Mouse (Mus musculus) CH12F3 (cell line): Measurements from ENCODE around the gene Rbp4.

Experiments
- in situ Hi-C: fragments of 300-500 bp; cut with MboI; formaldehyde crosslinking; loops from 2 replicates; pipeline ENCODE4 v1.14.3; 2020; ENCODE audit warnings: low sequenced_read_pairs

Gene Rbp4

DNA sequence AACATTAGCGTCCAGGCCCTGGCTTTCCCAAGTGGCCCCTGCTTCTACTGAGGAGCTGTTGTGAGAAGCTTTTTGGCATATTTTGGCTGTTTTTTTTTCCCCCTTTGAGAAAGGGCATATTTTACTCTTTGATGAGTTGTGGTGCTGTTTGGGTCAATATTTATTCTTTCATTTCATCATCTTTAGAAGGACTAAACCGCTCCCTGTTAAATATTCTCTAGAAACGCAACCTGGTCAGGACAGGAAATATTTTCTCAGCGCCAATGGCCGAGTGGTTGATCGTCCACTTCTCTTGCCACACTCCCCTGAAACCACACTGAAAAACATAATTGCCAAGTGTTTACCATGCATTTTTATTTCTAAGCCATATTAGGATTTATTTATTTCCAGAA is at the start of gene Rbp4:
Gene Rbp4 (minus strand): TSS at position 63 of the 392 bp plus-strand sequence.
- in situ Hi-C loops = no loop called here

DNA sequence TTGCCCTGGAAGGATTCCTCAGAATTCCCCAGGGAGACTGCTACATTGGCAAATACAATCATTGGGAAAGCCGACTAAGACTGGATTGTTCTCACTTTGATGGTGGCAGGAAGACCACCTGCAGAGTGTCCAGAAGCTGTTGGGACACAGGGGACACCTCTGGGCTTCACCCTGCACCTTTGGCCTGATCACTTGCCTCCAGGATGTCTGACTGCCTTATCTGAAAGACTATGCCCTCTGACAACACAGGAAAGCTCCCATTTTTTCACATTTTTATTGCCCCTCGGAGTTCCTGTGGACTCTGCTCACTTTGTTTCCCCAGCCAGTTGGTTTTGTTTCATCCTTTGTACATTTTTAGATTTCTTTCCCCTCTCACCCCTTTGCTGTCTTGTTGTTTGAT is 39.6 kb upstream of the Rbp4 start:
- in situ Hi-C loops = no loop called here

DNA sequence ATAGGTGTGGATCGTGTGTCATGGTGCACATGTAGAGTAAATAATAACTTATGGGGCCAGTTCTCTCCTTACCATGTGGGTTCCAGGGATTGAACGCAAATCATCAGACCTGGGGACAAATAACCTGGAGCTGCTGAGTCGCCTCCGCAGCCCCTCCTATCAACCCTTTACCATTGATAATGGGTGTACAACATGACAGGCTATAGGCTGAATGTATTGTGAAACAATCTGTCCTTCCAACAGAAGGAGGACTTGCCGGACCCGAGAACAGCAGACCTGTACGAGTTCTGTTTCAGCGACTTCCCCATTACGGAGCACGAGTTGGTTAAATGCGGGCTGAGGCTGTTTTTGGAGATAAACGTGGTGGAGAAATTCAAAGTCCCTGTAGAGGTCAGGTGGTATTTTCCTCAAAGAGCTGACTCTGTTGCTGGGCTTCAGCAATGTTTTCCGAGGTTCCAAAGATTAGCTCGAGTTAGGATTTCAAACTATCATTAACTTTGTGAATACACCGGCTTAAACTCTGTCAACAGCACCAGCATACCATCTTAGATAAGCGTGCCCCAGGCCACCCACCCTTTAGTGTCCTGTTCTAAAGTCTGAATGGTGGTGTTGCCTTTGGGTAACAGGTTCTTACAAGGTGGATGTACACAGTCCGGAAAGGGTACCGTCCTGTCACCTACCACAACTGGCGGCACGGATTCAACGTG is 36.7 kb upstream of the Rbp4 start:
- in situ Hi-C loops = no loop called here

DNA sequence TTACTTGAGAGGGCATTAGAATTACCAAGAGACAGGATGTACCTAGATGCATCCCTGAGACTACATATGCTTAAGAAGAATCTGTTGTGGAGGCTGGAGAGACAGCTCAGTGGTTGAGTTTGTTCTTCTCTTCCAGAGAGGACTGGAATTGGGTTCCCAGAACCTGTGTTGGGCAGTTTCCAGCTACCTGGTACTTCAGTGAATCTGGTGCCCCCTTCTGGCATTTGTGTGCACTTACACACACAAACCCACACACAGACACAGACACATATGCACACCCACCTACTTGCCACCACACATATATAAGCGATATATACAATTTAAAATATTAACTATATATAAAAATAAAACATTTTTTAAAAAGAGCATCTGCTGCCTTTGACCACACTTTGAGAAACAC is 31.2 kb upstream of the Rbp4 start:
- in situ Hi-C loops = no loop called here

DNA sequence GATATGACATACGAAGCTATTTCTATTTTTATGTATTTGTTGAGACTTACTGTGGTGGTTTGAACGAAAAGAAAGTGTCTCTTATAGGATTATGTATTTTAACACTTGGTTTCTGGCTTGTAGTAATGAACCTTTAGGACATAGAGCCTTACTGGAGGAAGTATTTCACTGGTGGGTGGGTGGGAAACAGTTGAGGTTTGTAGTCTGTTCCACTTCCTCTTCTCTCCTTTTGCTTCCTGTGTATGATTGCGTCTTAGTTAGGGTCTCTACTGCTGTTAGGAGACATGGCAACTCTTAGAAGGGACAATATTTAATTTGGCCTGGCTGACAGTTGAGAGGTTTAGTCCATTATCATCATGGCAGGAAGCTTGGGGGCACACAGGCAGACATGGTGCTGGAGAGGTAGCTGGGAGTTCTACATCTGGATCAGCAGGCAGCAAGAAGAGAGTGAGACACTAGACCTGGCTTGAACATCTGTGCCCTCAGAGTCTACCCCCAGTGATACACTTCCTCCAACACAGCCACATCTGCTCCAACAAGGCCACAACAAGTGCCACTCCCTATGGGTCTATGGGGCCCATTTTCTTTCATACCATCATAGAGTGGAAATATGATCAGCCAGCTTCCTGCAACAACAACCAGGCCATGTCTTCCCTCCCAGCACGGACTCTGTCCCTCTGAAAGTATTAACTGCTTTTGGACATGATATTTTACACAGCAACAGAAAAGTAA is 18.6 kb upstream of the Rbp4 start:
- in situ Hi-C loops = no loop called here

DNA sequence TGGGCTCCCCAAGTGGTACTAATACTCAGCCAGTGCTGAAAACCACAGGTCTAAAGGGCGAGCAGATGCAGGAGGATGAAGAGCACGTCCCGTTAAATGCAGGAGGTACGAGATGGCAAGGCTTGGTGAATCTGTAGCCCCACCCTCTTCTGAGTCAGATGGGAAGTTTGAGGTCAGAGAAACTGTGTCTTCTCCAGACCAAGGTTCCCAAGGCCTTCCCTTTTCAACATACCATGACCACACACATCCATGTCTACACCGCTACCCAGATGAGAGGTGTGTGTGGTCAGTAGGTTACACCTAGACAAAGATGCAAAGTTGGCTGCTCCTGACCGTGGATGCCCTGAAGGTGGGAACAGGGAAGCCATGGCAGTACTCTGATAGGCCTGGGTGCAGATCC is 9.7 kb upstream of the Rbp4 start:
- in situ Hi-C loops = no loop called here

DNA sequence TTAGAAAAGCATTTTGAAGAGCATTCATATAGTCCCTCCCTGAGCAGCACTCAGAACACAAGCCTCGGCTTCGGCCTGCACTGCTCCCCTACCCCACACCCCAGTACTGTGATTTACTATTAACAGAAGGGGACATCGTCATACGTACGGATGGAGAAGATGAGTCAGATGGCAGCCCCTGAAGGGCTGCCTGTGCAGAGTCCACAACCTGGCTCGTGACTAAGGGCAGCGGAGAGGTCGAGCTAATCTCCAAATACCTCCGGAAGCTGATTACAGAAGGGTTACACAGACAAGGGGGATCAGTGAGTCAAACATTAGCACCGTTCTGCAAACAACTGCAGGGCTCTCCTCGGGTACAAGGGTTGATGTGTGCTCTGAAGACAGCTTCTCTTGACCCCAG is 8.9 kb upstream of the Rbp4 start:
- in situ Hi-C loops = no loop called here

DNA sequence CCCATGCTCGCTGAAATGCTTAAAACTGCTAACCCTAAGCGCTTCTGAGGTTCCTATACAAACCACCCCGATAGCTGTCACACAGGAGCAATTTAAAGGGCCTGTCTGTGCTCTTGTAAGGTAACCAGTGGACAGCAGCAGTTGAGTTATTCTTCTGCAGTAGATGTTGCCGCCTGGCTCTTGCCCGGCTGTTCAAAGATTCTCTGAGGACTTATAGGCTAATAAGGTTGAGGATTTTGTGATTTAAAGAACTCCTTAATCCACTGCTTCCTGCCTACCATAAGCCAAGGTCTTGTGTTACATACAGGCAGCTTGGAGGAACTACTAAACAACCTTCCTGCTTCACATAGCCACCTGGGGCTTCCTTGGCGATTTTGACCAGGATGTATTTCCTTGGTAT is 7.4 kb upstream of the Rbp4 start, which contains the start of gene Pde6c:
Gene Pde6c (plus strand): TSS at position 301 of the 400 bp plus-strand sequence.
- in situ Hi-C loops = no loop called here

DNA sequence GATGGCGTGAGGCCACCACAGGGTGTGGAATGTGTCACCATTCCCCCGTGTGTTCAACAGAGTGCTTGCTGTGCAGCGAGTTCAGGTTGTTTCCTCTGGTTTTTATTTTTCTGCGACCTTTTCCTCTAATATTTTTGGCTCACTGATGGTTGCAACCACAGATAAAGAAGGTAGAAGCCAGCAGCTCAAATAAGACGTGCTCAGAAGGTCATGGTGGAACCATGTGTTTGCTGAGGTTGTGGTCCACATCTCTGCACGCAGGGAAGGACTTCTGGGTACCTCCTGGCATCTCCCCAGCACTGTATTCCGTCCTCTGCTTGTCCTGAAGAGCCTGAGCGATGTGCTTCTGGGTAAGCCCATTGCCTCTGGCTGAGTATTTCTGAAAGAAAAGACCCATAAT is 1.6 kb upstream of the Rbp4 start:
- in situ Hi-C loops = no loop called here

DNA sequence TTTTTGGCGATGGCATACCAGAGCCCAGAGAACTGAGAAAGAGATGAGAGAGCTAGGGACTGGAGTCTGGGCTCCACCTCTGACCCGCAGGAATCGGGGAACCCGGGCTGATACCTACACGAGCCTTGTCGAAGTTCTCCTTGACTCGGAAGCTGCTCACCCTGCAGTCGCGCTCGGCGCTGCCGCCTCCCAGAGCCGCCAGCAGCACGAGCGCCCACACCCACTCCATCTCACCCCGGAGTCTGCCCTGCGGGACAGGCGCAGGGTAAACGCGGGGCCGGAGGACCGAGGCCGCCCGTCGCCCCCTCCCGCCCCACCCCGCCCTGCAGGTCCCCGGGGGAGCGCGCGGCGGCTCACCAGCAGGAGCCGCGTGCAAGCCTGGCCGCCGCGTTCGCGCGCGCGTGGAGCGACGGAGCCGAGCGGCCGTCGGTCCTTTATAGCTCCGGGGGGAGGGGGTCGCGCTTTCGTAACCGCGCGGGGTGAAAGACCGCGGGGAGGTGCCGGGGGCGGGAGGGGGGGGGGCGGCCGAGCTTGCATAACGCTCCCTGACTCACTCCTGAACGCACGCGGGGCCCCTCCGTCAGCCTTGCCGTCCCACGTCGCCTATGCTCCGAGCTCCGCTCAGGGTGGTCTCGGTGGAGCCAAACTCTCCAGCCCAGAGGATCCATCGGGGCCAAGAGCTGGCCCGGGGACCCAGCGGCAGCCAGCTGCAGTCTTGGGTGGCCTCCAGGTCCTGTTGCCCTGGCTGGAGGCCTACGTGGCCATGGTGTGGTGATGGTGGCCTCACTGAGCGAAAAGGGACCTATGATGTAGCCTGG is 471 bp downstream of the Rbp4 start:
- in situ Hi-C loops = no loop called here

DNA sequence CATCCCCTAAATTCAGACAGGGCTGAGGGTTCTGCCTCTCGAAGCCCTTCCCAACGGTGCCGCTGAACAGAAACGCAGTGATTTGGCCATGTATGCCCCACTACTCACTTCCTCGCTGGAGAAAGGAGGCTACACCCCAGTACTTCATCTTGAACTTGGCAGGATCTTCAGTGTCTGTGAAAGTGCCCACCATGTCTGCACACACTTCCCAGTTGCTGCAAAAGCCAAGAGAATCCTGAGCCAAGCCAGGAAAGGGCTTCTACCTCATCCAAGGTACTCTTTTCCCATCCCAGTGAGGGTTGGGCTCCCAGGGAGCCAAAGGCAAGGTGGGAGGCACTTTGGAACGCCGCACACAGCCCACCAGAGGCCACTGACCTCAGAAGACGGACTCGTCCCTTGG is 1.2 kb downstream of the Rbp4 start:
- in situ Hi-C loops = no loop called here

DNA sequence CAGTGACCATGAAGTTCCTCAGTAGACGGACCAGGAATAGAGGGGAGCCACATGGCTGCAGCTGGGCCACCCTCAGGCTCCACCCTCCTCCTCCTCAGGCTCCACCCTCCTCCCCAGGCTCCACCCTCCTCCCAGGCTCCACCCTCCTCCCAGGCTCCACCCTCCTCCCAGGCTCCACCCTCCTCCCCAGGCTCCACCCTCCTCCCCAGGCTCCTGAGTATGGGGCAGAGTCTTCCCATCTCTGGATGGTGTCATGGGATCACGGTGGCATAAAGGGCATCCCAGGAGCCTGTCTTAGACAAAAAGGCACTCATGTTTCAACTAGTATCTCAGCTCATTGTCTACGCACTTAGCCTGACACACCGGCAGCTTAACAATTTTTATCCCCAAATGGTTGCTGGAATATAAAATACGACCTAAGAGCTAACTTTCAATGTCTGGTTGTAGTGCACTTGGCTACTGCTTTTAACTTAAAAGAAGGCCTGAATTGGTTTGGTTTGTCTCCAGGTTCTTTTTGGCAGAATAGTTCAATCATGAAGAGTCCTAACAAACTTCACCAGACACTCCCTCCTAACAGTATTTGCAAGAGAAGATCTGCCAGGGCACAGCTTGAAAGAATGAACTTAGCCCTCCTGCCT is 4.8 kb downstream of the Rbp4 start:
- in situ Hi-C loops = no loop called here

DNA sequence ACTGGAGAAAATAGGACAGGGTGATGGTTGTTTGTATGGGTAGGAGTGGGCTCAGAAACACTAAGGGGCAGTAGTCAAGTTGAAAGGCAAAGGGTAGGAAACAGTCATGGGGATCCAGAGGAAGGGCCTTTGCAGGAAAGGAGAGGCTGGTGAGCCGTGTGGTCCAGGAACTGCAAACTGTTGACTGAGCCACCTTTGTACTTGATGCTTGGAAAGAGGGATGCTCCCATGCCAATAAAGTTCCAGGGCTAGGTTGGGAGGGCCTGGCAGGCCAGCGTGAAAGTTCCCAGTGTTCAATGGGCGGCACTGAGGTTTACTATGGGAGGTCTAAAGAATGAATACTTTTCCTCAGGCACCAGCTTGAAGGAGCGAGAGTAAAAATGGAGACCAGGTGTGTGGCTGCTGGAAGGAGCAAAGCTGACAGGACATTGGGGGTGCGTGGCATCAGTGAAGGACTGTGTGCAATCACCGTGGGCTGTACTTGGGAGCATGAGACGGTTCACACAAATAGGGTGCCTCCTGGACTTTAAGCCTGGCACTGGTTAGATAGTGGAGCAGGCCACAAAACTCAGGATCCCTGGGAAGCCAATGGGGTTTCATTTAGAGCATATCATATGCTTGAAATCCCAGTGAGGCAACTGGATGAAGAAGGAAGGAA is 10.1 kb downstream of the Rbp4 start:
- in situ Hi-C loops = no loop called here

DNA sequence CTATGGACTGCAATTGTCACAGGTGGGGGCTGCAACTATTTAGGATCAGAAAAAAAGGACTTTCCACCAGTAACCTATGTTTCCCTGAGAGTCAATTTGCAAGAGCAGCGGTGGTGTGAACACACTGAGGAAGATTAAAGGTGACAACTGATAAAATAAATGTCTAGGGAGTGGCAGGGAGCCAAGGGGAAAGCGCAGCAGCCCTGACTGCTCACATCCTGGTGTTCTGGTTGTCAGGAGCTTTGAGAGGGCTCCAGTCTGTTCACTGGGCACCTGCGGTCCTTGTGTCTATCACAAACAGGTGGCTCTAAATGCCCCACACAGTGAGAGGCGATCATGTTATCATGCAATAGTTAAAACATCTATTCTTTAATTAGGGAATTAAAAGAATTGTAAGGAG is 12.5 kb downstream of the Rbp4 start:
- in situ Hi-C loops = no loop called here

DNA sequence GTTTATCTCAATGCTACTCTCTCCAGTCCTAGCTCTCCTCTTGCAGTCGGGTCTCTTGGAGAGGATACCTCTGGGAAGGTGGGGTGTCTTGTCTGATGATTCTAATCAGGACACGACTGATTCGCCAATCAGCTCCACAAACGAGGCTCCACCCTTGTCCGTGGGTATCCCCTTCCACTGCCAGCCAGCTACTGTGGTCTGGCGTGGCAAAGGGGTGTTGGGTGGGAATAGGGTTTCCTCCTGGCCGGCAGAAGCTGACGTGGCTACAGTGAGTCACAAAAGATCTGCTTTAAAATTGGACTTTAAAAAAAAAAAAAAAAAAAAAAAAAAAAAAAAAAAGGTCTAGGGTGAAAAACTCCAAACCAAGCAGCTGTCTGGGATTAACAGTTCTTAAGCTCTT is 14.0 kb downstream of the Rbp4 start:
- in situ Hi-C loops = no loop called here

DNA sequence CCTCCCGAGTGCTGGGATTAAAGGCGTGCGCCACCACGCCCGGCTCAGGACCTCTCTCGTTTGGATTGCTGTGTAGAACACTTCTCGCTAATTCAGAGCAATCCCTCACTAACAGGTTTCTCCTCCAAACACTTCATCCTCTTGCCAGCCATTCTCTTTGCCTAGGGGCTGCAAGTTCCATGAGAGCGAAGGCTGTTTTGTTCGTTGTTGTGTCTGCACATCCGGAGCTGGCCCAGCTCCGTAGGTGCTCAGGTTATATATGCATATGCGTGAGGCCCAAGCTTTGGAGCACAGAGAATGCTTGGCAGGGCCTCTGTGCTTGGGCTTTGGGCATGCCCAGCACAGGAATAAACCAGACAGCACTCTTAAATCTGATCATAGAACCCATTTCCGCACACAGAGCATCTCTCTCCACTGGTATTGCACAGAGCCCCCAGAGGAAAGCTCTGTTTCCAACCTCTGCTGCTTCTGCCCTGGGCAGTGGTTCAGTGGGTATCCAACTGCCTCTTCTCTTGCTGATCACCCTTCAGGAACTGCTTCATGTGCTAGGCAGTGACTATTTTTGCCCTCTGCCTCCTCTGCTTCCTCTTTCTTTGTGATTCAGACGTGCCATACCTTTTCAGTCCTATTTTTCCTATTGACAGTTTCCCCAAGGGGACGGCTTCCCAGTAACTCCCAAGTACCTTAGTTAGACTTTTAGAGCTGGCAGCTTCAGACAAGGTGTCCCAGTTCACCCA is 15.4 kb downstream of the Rbp4 start:
- in situ Hi-C loops = no loop called here

DNA sequence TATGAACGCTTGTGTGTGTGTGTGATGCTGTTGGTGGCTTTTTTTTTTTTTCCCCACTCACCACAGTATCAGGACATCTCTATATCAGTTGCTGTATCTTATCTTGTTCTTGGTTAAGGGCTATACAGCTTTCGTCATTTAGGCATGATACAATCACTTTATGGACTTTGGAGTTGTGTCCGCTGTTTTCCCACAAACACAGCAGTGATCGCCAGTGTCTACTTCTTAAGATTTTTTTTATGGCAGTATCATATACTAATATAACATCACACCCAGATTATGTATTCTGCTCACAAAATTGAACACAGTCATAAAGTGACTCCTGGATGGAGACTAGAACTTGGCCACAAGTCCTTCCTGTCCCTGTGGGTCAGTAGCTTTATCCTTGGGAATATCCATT is 17.2 kb downstream of the Rbp4 start:
- in situ Hi-C loops = no loop called here

DNA sequence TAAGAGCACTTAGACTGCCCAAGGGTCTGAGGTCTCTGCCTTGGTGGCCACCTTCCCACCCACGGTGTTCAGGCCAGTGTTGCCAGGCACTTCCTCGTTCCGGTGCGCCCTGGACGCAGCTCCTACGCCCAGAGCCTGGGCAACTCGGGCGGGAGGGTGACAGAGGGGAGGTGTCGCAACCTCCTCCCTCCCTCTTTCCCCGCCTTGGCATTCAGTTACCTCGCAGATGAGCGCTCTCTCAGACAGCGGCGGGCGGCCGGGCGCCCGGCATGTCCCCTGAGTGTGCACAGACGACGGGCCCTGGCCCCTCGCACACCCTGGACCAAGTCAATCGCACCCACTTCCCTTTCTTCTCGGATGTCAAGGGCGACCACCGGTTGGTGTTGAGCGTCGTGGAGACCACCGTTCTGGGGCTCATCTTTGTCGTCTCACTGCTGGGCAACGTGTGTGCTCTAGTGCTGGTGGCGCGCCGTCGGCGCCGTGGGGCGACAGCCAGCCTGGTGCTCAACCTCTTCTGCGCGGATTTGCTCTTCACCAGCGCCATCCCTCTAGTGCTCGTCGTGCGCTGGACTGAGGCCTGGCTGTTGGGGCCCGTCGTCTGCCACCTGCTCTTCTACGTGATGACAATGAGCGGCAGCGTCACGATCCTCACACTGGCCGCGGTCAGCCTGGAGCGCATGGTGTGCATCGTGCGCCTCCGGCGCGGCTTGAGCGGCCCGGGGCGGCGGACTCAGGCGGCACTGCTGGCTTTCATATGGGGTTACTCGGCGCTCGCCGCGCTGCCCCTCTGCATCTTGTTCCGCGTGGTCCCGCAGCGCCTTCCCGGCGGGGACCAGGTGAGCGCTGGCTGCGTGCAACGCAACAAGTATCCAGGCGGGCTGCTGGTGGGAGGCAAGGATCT is 28.0 kb downstream of the Rbp4 start, which contains the start of gene Ffar4:
Gene Ffar4 (plus strand): TSS at position 214 of the 901 bp plus-strand sequence.
- in situ Hi-C loops = no loop called here

DNA sequence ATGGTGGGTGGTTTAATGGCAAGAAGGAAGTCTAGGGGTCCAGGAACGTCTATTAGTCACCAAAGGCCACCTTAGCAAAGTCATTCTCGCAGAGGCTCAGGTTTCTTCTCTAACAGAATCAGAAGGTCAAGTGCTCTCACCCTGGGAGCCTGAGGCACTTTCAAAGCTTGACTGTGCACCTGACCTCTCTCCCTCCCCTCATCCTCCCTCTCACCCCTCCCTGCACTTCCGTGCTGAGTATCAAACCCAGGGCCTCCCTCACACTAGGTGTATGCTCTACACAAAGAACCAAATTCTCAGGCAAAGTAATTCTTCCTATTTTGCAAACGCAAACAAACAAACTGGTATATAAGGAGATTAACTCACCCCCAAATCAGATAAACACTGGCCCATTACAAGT is 28.9 kb downstream of the Rbp4 start:
- in situ Hi-C loops = no loop called here
